In genomic region chrX:7917960-7918359, GRCm38 (mm10) we compare ENCODE assay signal across 22 mouse cellular contexts. TPM values are rescaled to one million over a fixed set of nuclear protein-coding genes. Genes with fewer than 3 reads are reported as not detected.
"Had no signal": no experiment of that assay in that cellular context is flagged by ENCODE, and none has a peak within 500 bp of the region (broad histone marks: within the 10 kb centered on the region; RNA-seq: fewer than 3 reads in every experiment).

No protein-coding gene starts in this region.

RNA-seq across cellular contexts. Expression of gene Pcsk1n, which starts 1.7 kb away (rescaled TPM):
- total RNA-seq: megakaryocyte progenitor cell, adult 5-6 weeks; megakaryocyte-erythroid progenitor cell, adult 5-6 weeks had no signal

RNA-seq across cellular contexts. Expression of gene Gm10490, which starts 8.6 kb away (rescaled TPM):
- total RNA-seq: layer of hippocampus, postnatal 14 days; left cerebral cortex, postnatal 14 days; left cerebral cortex, postnatal 4 days; megakaryocyte progenitor cell, adult 5-6 weeks; megakaryocyte-erythroid progenitor cell, adult 5-6 weeks; midbrain, postnatal 0 days had no signal
- polyA plus RNA-seq: kidney, embryonic 14.5 days; limb, embryonic 12.5 days; limb, embryonic 15.5 days; liver, embryonic 11.5 days; liver, embryonic 15.5 days; lung, adult 2 months; lung, embryonic 16.5 days; midbrain, embryonic 11.5 days; midbrain, embryonic 14.5 days; midbrain, postnatal 0 days; neural tube, embryonic 11.5 days; neural tube, embryonic 14.5 days; small intestine, adult 2 months; spleen, adult 2 months; stomach, embryonic 16.5 days; testis, adult 2 months had no signal

RNA-seq across cellular contexts. Expression of gene Gm10491, which starts 10.3 kb away (rescaled TPM):
- total RNA-seq: layer of hippocampus, postnatal 14 days; left cerebral cortex, adult 8-10 months; left cerebral cortex, postnatal 14 days; left cerebral cortex, postnatal 4 days; megakaryocyte progenitor cell, adult 5-6 weeks; megakaryocyte-erythroid progenitor cell, adult 5-6 weeks; midbrain, postnatal 0 days had no signal
- polyA plus RNA-seq: kidney, embryonic 14.5 days; limb, embryonic 12.5 days; limb, embryonic 15.5 days; liver, embryonic 11.5 days; liver, embryonic 15.5 days; lung, adult 2 months; lung, embryonic 16.5 days; midbrain, embryonic 11.5 days; midbrain, embryonic 14.5 days; midbrain, postnatal 0 days; neural tube, embryonic 11.5 days; neural tube, embryonic 14.5 days; small intestine, adult 2 months; spleen, adult 2 months; stomach, embryonic 16.5 days; testis, adult 2 months had no signal

RNA-seq across cellular contexts. Expression of gene Eras, which starts 10.4 kb away (rescaled TPM):
- total RNA-seq: layer of hippocampus, postnatal 14 days; left cerebral cortex, adult 8-10 months; left cerebral cortex, postnatal 14 days; left cerebral cortex, postnatal 4 days; megakaryocyte progenitor cell, adult 5-6 weeks; megakaryocyte-erythroid progenitor cell, adult 5-6 weeks; midbrain, postnatal 0 days had no signal
- polyA plus RNA-seq: kidney, embryonic 14.5 days; limb, embryonic 12.5 days; limb, embryonic 15.5 days; liver, embryonic 11.5 days; liver, embryonic 15.5 days; lung, adult 2 months; lung, embryonic 16.5 days; midbrain, embryonic 11.5 days; midbrain, embryonic 14.5 days; midbrain, postnatal 0 days; neural tube, embryonic 11.5 days; neural tube, embryonic 14.5 days; small intestine, adult 2 months; spleen, adult 2 months; stomach, embryonic 16.5 days had no signal
